Mouse (Mus musculus) embryonic fibroblast, embryonic 13.5 days (primary cell): ENCODE measurements at regions not wholly inside any gene's neighbourhood (a gene's known extent, or its start where the extent isn't known, plus 50 kb on each side); places are given as distances from the start of the nearest gene placed in this dataset.

Source experiments
- CTCF ChIP-seq: IDR thresholded peaks from 2 replicates; pipeline ENCODE4 v1.5.1; 2011; ENCODE audit warnings: mild to moderate bottlenecking, control low read depth, low read length, moderate library complexity, borderline replicate concordance; ENCODE audit not compliant: insufficient read depth
- POLR2A ChIP-seq: IDR thresholded peaks from 2 replicates; pipeline ENCODE4 v1.6.1; 2011; ENCODE audit warnings: low read depth, mild to moderate bottlenecking, control low read depth, low read length, moderate library complexity

- no peak for TF ChIP-seq CTCF
- no peak for TF ChIP-seq POLR2A
These were observed 157.8 kb upstream of the Pde3a start for GRCm38 (mm10) chr6:141091076-141091780.
